Mouse (Mus musculus) megakaryocyte, adult 5-6 weeks (primary cell): ENCODE data around the gene Hoxd10. TPM values are rescaled to one million over a fixed set of nuclear protein-coding genes. Genes with fewer than 3 reads are reported as not detected.

Source experiments
- ATAC-seq: 2 replicates; pipeline ENCODE4 v1.8.0; 2016; ENCODE audit warnings: mild to moderate bottlenecking, inconsistent platforms; ENCODE audit not compliant: poor library complexity, severe bottlenecking
- total RNA-seq, 2 experiments: library from RNA; stranded (forward) in 1 of 2; stranded (reverse) in 1 of 2; fragments of 153-499, 151-499 nt in 1 of 2; fragments of 221-1000, 200-1000 nt in 1 of 2; gene quantifications; 2 replicates each; pipeline versions ENCODE4 v1.2.3 to v1.2.4; 2015 to 2017

The Hoxd10 gene
- total RNA-seq, 2 experiments from 2014 or later, result not detected

DNA sequence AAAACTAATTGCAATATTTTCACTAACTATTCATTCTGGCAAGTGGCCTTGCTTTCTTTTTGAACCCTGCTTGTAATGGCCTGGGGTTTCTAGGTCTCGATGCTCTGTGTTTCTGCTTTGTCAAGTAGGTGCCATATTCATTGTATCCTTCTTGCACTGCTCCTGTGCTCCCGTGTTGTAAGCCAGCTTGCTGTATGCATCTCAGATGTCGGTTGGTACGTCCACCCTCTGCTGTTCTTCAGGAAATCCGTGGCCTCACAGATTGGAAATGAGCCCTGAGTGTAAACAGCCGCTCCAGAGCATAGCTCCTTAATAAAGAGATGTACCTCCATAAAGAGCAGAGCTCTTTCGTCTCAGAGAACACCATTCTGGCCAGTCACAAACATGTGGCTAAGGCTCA is 15.9 kb downstream of the Hoxd10 start:
- ATAC-seq, result no peak

DNA sequence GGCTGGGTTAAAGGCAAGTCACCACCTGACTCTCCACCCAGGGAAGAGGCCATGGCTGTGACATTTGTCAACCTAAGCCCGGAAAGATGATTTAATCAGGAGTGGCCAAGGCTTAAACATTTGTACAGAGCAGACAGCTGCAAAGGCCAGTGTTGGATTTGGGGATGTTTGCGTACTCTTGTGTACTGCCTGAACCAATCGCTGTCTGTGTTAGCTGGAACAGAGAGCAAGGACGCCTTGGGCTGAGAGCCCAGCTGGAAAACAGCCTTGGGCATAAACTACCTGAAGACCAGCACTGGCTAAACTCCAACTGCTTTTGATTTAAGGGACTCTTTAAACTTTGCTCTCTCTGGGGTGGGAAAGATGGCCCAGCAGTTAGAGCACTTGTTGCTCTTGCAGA is 17.0 kb downstream of the Hoxd10 start:
- no peak for ATAC-seq

DNA sequence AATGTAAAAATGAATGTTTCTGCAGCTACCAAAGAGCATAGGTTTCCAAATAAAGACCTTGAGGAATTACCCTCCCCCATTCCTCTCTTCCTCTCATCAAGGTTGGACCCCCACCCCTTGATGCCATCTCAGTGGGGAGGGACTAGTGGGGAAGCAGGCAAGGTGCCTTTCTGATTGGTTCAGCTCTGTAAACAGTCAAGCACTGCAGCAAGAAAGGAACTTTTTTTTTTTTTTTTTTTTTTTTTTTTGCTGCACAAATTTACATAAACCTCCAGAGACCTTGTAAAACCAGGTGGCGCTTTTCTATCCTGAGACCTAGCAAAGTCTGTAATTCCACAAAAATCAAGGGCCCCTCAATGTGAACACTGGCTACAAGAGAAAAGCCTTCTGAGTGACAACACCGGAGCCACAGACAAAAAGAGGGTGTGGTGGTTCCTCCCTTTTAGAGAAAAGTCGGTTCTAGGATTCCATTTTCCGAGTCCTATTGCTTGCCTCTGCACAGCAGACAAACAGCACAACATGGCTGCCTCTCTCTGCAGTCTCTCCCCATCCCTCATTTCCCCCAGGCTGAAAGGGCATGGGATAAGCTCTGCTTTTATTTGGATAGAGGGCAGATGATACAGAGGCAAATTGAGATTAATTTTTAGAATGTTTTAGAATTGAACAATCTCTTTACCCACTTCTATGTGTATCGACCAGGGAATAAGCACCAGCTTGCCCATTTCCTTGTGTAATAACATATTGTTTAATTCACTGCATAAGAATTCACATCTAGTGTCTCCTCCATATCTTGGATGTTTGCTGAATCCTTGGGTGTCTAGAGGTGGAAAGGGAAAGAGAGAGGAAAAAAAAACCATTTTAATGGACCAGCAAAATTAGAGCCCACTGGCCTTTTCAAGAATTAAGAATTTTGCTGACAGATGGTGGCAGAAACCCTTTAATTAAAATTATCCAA is 18.0 kb downstream of the Hoxd10 start:
- no peak for ATAC-seq

DNA sequence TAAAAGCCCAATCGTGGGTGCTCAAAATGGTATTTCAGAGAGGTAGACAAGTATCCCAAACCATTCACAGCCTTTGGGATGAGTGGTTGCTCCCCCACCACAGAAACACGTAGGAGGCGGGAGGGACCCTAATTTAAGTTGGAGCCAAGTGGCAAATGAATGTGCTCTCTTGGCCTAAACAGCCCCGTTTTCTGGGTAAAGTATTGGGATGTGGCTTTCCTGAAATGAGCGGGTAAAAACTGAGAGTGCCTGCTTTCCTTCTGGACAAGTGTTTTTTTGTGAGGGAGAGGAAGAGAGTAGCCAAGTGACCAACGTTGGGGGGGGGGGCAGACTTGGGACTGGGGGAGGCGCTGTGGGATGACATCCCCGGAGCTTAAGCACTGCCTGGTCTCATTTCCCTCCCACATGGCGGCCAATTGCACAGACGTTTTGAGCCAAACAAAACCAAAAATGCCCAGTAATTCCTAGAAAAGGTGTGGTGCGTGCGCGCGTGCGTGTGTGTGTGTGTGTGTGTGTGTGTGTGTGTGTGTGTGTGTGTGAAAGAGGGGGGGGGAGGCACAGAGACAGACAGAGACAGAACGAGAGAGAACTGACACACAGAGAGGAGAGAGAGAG is 19.3 kb downstream of the Hoxd10 start:
- ATAC-seq, result no peak

DNA sequence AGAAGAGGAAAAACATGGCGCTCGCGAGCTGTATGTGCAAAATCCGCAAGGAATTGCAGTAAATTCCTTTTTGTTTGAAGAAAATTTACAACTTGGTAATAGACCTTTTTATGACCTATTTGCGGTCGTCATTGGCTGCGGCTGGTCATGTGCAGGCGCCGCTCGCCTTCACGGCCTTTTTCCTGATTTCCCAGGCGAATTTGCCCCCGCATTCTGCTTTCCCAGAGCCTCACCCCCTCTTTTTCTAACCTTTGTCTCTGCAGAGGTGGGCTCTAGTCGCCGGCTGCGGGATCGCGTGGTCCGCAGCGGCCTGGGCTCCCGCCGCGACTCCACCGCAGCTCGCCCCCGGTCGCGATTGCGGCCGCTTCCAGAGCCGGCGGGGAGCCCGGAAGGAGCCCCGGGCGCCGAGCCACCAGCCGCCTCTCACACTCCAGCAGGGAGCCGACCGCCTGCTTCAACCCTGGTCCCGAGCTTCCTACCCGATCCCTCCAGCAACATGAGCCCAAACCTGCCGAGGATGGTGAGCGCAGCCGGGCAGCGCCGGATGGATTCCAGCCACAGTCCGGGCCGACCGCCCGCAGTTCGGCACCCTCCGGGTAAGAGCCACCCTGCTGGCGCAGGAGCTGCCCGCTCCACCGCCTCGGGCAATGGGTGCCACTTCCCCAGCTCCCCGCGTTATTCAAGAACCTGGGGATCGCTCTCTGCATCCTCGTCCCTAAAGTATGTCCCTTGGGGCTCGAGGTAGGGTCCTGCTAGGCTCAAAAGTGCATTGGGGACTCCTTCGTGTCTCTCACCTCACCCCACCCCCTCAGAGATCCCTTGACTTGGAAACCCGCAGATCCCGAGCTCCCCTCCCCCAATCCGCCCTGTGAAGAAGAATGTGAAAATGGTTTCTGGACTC is 20.2 kb downstream of the Hoxd10 start, which contains the start of the genes Hoxd3 and Hoxd4:
Hoxd3 (plus strand) TSS at position 207 of the 901 bp plus-strand sequence.
Hoxd4 (plus strand) TSS at position 209 of the 901 bp plus-strand sequence.
- ATAC-seq, result no peak

DNA sequence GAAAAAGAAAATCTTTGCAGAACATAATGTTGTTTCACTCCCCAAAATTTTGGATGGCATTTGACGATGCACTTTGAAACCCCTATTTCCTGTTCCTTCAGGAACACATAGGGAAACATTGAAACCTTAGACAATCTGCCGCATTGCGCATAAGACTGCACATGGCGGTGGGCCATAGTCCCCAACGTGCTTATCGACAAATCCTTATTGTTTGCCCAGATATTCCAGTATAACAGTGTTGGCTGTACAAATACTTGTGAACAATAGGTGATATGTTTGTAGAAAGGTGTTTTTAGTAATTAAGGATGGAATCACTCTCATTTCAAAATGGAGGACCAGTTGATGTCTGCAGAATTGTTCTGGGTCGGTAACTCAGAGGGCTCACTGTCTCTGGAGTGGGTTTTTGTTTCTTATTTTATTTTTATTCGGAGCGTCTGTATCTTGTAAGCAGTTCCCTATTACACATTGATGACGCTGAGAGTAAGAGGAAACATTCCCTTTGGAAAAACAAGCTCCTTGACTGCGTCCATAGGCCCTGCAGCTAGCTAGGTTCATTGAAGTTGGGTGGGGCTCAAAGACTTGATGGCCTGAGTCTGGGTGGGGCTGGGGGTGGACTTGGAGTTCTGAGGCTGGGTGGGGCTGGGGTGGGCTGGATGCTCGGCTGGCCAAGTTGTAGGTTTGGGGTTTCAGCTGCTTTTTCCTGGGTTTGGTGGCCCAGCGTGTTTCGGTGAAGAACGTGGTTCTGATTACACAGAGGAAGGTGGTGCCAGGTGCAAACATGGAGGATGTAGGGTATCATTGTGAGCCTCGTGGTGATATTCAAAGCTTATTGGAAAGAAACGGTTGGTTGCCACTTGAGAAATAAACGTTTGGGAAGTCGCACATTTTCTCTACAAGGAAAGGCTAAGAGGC is 21.8 kb downstream of the Hoxd10 start:
- no peak for ATAC-seq

DNA sequence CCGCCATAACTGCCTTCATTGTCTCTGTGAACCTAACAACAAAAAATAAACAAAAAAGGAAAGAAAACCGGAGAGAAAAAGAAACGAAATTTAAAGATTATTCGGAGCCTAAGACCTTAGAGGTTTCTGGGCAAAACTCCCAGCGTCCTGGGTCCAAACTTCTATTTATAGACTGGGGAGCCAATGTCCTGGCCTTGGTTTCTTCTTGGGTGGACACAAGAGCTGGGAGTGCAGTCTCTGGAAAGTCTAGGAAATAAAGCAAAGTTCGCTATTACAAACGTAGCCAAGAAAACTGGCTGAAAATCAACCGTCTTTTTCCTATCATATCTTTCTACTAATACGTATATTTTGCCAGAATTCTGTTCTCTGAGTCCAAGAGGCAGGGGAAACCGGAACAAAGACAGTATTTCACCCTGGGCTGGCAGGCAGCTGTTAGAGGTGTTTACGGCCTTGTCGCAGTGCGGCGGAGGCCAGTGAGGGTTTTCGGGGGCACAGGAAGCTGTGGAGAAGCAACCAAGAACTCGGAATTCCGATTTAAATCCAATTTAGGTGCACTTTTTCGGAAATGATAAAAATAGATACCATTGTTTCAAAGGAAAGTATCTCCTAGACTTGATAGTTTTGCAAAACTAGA is 22.5 kb downstream of the Hoxd10 start:
- no peak for ATAC-seq

DNA sequence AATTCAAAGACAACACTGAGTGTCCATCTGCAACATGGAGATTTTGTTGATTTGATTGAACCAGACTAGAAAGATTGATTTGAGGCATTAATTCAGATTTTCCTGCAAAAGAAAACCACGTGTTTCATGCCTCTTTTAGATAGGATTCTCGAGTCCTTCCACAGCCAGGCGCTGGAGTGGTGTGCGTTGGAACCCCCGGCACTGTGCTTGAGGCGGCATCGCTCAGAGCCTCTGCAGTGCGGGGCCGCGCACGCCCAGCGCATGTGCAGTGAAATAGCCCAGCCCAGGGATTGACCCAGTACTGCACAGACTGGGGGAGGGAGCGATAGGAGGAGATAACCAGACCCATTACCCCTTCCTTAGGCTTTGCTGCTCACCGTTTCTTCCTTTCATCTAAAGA is 23.2 kb downstream of the Hoxd10 start:
- ATAC-seq, result no peak

DNA sequence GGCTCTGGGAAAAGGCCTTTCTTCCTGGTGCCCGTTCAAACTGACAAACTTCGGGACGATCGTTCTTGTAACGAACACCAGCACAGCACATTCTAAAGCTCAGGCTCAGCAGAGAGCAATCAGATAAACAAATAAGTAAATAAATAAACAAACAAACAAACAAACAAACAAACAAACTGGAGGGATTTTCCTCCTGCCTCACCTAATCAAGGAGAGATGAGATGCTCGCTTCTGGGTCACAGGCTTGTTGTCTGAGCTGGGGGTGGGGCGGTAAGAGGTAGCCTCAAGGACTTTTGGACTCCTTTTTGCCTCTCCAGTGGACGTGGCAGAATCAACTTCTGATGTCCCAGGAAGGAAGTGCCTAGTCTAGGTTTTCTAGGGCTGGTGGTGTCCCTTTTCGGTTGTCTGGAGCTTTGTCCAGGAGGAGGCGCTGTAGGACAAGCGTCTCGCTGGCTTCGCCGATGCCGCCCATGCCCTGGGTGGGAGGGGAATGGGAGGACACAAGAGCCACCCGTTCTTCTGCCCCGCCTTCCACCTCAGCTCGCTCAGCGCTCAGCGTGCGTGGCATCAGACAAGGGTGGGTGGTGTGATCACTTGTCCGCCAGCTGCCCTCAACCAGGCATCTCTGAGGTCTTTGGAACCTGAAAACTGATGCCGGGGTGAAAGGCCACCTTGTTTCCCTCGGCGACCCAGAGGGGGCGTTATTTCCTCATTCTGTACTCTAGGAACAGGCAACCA is 23.9 kb downstream of the Hoxd10 start:
- ATAC-seq, result peak; percentile 49; the same call in 1 of the 2 replicates

DNA sequence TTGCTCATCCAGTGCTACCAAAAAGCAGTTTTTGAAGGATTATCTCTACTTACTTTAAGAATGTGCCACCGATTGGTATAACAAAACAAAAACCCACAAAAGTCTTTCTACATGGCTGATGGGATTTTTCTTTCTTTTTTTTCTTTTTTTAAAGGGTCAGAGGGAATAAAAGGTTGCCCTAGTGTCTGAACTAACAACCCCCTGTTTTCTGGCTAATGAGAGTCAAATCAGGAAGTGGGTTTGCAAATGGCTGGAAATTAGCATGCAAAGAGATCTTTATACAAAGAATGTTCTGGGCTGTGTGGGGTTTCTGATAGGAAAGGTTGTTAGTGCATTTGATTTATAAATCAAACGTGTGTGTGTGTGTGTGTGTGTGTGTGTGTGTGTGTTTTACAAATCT is 28.7 kb downstream of the Hoxd10 start:
- ATAC-seq, result no peak

DNA sequence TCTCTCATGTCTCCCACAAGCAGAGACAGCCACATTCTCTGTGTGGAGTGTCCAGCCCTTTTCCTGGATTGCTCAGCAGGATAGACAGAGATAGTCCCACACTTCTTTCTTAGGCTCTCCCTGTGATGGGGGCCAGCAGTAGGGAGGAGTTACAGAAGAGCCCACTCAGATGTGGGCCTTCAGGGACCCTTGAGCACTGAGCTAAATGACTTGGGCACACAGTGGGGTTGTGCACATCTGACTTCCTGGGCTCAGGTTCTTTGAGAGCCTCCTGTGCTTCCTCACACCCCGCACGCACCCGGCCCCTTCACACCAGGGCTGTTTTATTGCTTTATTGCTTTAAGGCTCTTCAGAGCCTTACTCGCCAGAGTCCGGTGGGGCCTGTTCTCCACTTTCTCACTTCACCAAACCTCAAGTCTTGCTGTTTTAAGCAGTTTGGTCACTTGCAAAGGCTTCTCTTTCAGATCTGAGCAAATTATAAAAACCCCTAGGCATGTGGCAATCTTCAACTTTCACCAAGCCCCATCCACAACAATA is 29.3 kb downstream of the Hoxd10 start:
- ATAC-seq, result no peak

DNA sequence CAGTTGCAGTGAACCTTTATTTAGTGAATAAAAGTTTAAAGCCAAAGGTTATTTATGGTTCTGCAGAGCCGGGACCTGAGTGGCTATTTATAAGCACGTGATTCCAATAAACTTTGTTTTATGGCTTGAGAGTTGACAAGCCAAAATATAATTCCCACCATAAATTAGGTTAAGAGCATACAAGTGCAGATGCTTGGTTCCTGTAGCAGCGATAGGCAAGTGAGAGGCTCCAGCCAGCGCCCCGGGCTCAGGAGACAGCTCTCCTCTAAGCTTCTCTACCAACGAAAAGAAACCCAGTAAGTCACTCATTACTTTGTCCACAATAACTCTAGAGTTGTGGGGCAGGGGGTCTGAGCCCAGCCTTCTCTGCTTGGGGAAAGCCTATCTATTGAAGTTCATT is 30.2 kb downstream of the Hoxd10 start:
- no peak for ATAC-seq

DNA sequence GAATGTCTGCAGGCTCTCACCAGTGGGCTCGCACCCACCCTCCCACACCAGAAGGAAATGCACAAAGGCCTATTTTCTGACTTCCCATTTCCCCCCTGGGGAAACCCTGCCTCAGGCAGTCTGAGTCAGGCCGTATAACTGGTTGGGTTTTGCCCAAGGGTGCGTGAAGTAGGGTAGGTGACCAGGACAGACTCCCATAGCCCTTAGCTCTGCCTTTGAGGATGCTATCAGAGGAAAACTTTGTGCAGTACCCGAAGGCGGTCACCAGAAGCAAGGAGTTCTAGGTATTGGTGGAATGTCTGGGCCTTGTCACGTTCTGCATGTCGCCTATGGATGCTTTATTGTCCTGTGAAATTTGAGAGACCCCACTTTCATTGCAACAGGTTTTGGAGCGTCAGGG is 31.2 kb downstream of the Hoxd10 start:
- no peak for ATAC-seq

DNA sequence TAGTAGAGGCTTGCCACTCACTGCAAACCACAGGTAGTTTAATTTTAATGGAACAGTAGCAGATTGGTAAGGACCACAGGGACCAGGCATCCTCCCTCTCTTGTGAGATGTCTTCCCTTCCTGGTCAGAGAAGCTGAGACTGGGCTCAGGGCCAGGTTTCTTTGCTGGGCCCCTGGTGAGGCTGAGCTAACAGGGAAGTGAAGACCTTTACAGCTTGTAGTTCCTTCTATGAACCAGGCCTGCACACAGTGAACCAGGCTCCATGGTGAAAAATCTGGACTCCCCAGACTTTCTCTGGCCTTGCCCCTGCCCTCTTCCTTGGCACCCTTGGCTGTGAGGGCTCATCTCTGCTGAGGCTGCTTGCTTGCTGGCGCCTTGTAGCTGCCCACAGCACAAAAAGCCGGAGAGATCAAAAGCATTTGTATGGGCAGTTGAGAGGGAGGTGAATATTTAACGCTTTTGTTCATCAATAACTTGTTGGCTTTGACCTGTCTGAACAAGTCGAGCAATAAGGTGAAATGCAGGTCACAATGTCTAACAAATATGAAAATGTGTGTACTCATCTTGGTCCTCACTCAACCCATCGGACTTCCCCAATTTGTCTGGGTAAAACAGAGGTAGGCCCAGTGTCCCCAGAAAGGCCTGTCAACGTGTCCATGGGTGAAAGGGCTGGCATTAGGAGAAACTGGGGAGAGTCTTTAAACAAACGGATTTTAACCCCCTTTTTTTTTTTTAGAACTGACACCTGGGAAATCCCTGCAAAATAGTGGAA is 32.7 kb downstream of the Hoxd10 start:
- no peak for ATAC-seq

DNA sequence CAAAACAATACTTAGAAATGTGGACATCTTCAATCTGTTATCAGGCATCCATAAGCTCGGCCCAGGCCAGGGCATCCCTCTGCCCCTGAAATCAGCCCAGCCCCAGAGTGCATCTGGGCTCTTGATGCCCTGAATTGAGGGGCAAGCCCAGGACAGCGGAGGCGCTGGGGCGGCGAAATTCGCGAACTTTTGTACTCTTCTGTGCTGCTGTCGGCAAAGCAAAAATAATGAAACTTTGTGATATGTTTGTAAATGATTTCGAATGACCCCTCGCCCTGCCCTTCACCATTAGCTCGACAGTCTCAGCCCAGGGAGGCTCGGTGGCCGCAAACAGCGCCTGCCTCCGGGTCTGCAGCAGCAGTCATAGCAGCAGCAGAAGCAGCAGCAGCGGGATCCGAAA is 33.4 kb downstream of the Hoxd10 start:
- ATAC-seq, result no peak

DNA sequence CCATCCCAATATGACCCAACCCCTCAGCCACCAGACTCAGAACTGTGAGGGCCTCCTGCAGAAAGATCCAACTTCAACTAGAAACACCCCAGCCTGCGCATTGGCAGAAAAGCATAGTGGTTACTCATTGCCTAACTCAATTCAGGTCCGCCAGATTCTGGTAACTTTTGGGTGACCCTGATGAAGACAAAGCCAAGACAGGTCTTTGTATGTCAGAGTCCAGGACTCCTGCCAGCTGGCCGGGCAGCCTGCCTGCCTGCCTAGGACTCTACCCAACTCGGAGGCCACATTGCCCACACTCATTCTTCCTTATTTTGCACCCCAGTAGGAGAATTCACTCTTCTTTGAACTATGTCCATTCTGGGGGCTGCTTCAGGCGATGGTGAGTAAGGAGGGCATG is 34.8 kb downstream of the Hoxd10 start, which contains the start of gene Gm28230:
Gm28230 (plus strand) TSS at position 178 of the 400 bp plus-strand sequence.
- no peak for ATAC-seq

DNA sequence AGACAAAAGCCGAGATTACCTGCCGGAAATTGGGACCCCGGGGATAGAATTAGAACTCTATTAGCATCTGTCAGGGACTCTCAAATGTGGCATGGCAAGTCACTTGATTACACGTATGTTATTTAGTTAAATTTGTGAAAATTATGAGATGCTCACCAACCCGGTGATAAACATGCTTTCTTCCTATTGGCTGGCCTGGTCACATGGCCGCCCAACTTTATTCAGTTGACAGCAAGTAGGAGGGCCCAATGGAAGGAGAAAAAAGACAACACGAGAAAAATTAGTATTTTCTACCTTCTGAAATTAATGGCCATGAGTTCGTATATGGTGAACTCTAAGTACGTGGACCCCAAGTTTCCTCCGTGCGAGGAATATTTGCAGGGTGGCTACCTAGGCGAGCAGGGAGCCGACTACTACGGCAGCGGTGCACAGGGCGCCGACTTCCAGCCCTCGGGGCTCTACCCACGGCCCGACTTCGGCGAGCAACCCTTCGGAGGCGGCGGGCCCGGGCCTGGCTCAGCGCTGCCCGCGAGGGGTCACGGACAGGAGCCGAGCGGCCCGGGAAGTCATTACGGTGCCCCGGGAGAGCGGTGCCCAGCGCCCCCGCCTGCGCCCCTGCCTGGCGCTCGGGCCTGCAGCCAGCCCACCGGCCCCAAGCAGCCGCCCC is 35.4 kb downstream of the Hoxd10 start:
- no peak for ATAC-seq
